Mouse (Mus musculus): Measurements from ENCODE around the gene Serpina9.

- TF ChIP-seq CTCF (conservative IDR thresholded peaks at IDR 0.05; ENCODE audit: low read length) (no peak), POU5F1 (IDR thresholded peaks at IDR 0.05; ENCODE audit: borderline replicate concordance, low read length) (no peak), NANOG (IDR thresholded peaks at IDR 0.05; ENCODE audit: borderline replicate concordance, low read length) (no peak)
Observed at GRCm38 (mm10) chr12:103962860-103963259, 50.7 kb downstream of the Serpina9 start.

Measured in E14TG2a.4 (cell line).